Mouse (Mus musculus) lung, embryonic 16.5 days (tissue): Measurements from ENCODE around the gene Nab2. TPM values are rescaled to one million over a fixed set of nuclear protein-coding genes. Genes with fewer than 3 reads are reported as not detected.
"Not testable (repeated sequence)": the region's sequence is repeated elsewhere in the genome, so short reads cannot be mapped to it uniquely, and the experiment has no call there.

Experiments
- ATAC-seq: fragments of 200-750 bp; cut with Nextera tagmentation; 2 replicates; pipeline ENCODE4 v1.8.0; 2017; ENCODE audit warnings: low read depth, mild to moderate bottlenecking, moderate library complexity
- H3K27ac ChIP-seq: fragments of 300-500 bp; sonication (generic); 2 replicates; pipeline ENCODE4 v1.5.1; 2014; ENCODE audit warnings: mild to moderate bottlenecking, control low read depth, low read length
- H3K27me3 ChIP-seq: fragments of 300-500 bp; sonication (generic); 2 replicates; pipeline ENCODE4 v1.6.1; 2014; ENCODE audit warnings: low read depth, low read length, mixed read lengths; ENCODE audit not compliant: control insufficient read depth, insufficient read depth
- H3K36me3 ChIP-seq: fragments of 300-500 bp; sonication (generic); 2 replicates; pipeline ENCODE4 v1.6.1; 2014; ENCODE audit warnings: low read length; ENCODE audit not compliant: control insufficient read depth, insufficient read depth
- H3K4me1 ChIP-seq: fragments of 300-500 bp; sonication (generic); replicated peaks from 2 replicates; pipeline ENCODE4 v1.6.1; 2014; ENCODE audit warnings: low read length, mixed read lengths; ENCODE audit not compliant: control insufficient read depth, insufficient read depth
- H3K4me2 ChIP-seq: fragments of 300-500 bp; sonication (generic); 2 replicates; pipeline ENCODE4 v1.6.1; 2014; ENCODE audit warnings: low read depth, low read length, control low read depth
- H3K4me3 ChIP-seq: fragments of 300-500 bp; sonication (generic); 2 replicates; pipeline ENCODE4 v1.5.1; 2014; ENCODE audit warnings: mild to moderate bottlenecking, low read length, control low read depth
- H3K9ac ChIP-seq: fragments of 300-500 bp; sonication (generic); 2 replicates; pipeline ENCODE4 v1.6.1; 2014; ENCODE audit warnings: low read length, control low read depth
- H3K9me3 ChIP-seq: fragments of 300-500 bp; sonication (generic); 2 replicates; pipeline ENCODE4 v1.6.1; 2016; ENCODE audit warnings: low read length; ENCODE audit not compliant: control insufficient read depth
- WGBS: fragments of 180-500 bp; shearing (Covaris S2); extraction: QIAGEN DNeasy Blood & Tissue Kit; methylation state at CpG from one replicate; pipeline ENCODE4 v1.1.7; 2014; 5-methylcytosine and 5-hydroxymethylcytosine counted together
- polyA plus RNA-seq: library from polyadenylated mRNA; unstranded; fragments of >200 nt; fragmentation: Nextera tagmentation; extraction: Ambion mirVana; gene quantifications from 2 replicates; pipeline ENCODE4 v1.2.1, GENCODE M21; 2015

The Nab2 gene
- polyA plus RNA-seq, 1 experiment from 2014 or later: 16.2 TPM

GRCm38 (mm10) chr10:127658076-127658475, 10.3 kb downstream of the Nab2 start:
- peaks cover 36% of the 10 kb centered on the region for H3K36me3 ChIP-seq

GRCm38 (mm10) chr10:127657617-127658016, 10.8 kb downstream of the Nab2 start:
- not testable (repeated sequence) for H3K4me3 ChIP-seq, H3K9ac ChIP-seq, ATAC-seq, H3K4me2 ChIP-seq, H3K27ac ChIP-seq, H3K9me3 ChIP-seq, H3K27me3 ChIP-seq
- whole genome bisulfite sequencing: 64% methylated on average over 6 of the region's 6 CpGs
- Histone ChIP-seq H3K36me3 (peaks cover 34% of the 10 kb centered on the region), H3K4me1 (peaks cover 29% of the 10 kb centered on the region)

More at GRCm38 (mm10) chr10:127658076-127658475, 10.3 kb downstream of the Nab2 start:
- Histone ChIP-seq H3K4me2 (no peak overlapping the region), H3K9me3 (no peaks in the 10 kb centered on the region), H3K27me3 (no peaks in the 10 kb centered on the region), H3K27ac (no peak overlapping the region), H3K4me1 (peaks cover 30% of the 10 kb centered on the region), H3K4me3 (no peak overlapping the region), H3K9ac (no peak overlapping the region)
- WGBS: 22% methylated on average over 6 of the region's 6 CpGs
- no peak for ATAC-seq

- H3K36me3 ChIP-seq: peaks cover 27% of the 10 kb centered on the region
- H3K4me1 ChIP-seq: peaks cover 8% of the 10 kb centered on the region; the same call in 1 of the 2 replicates
- no peak overlapping the region for H3K4me3 ChIP-seq
- no peak for ATAC-seq
- H3K9me3 ChIP-seq: no peaks in the 10 kb centered on the region
- H3K27me3 ChIP-seq: no peaks in the 10 kb centered on the region
- H3K27ac ChIP-seq: no peak overlapping the region
- H3K9ac ChIP-seq: no peak overlapping the region
- H3K4me2 ChIP-seq: no peak overlapping the region
- 72% methylated on average over 16 of the region's 16 CpGs for WGBS
Measured at GRCm38 (mm10) chr10:127654970-127655579, 13.3 kb downstream of the Nab2 start.

GRCm38 (mm10) chr10:127652906-127653638, 15.3 kb downstream of the Nab2 start:
- no peaks in the 10 kb centered on the region for H3K27me3 ChIP-seq

GRCm38 (mm10) chr10:127645791-127646190, 22.6 kb downstream of the Nab2 start:
- H3K36me3 ChIP-seq: peaks cover 3% of the 10 kb centered on the region; the same call in 1 of the 2 replicates
- H3K4me3 ChIP-seq: no peak overlapping the region
- H3K27ac ChIP-seq: no peak overlapping the region
- no peak for ATAC-seq
- 50% methylated on average over 2 of the region's 2 CpGs for WGBS
- peaks cover 17% of the 10 kb centered on the region for H3K4me1 ChIP-seq
- H3K9me3 ChIP-seq: no peaks in the 10 kb centered on the region
- no peaks in the 10 kb centered on the region for H3K27me3 ChIP-seq
- H3K9ac ChIP-seq: no peak overlapping the region
- no peak overlapping the region for H3K4me2 ChIP-seq

More at GRCm38 (mm10) chr10:127652906-127653638, 15.3 kb downstream of the Nab2 start:
- Histone ChIP-seq H3K36me3 (peaks cover 24% of the 10 kb centered on the region), H3K27ac (peak overlapping the region; percentile 39), H3K9me3 (no peaks in the 10 kb centered on the region), H3K9ac (peak overlapping the region; percentile 49), H3K4me3 (no peak overlapping the region; the same call in 1 of the 2 replicates), H3K4me2 (peak overlapping the region; percentile 28), H3K4me1 (peaks cover 8% of the 10 kb centered on the region; the same call in 1 of the 2 replicates)
- 36% methylated on average over 21 of the region's 21 CpGs for WGBS
- ATAC-seq: peak; percentile 73

- no peaks in the 10 kb centered on the region for H3K9me3 ChIP-seq
- peak overlapping the region; percentile 63 for H3K4me3 ChIP-seq
- H3K36me3 ChIP-seq: no peaks in the 10 kb centered on the region
- peak overlapping the region; percentile 96 for H3K27ac ChIP-seq
- H3K9ac ChIP-seq: peak overlapping the region; percentile 84
- no peaks in the 10 kb centered on the region for H3K27me3 ChIP-seq
- peaks cover 17% of the 10 kb centered on the region for H3K4me1 ChIP-seq
- H3K4me2 ChIP-seq: peak overlapping the region; percentile 63
- ATAC-seq: peak; percentile 76
- under 1% methylated on average over 25 of the region's 25 CpGs for WGBS
Measured at GRCm38 (mm10) chr10:127643553-127644238, 24.7 kb downstream of the Nab2 start.

GRCm38 (mm10) chr10:127642772-127643552, 25.4 kb downstream of the Nab2 start, which contains the start of gene Stat6:
Gene Stat6, plus strand, starts transcription at chr10:127642986.
- H3K9ac ChIP-seq: peak within 1 kb of the TSS; percentile 84
- WGBS: 2% methylated on average over 37 of the region's 37 CpGs
- peak within 1 kb of the TSS; percentile 63 for H3K4me2 ChIP-seq
- H3K9me3 ChIP-seq: no peaks in the 10 kb centered on the region
- ATAC-seq: peak; percentile 73
- H3K4me3 ChIP-seq: peak within 1 kb of the TSS; percentile 63
- H3K27me3 ChIP-seq: no peaks in the 10 kb centered on the region
- no peaks in the 10 kb centered on the region for H3K36me3 ChIP-seq
- peak within 1 kb of the TSS; percentile 96 for H3K27ac ChIP-seq
- peaks cover 17% of the 10 kb centered on the region for H3K4me1 ChIP-seq

GRCm38 (mm10) chr10:127641861-127642771, 26.3 kb downstream of the Nab2 start:
- 5% methylated on average over 19 of the region's 19 CpGs for WGBS
- H3K4me1 ChIP-seq: peaks cover 17% of the 10 kb centered on the region
- peak; percentile 71 for ATAC-seq
- H3K27ac ChIP-seq: peak overlapping the region; percentile 96
- H3K4me3 ChIP-seq: peak overlapping the region; percentile 63
- H3K36me3 ChIP-seq: no peaks in the 10 kb centered on the region
- H3K9ac ChIP-seq: peak overlapping the region; percentile 84
- H3K27me3 ChIP-seq: no peaks in the 10 kb centered on the region
- no peaks in the 10 kb centered on the region for H3K9me3 ChIP-seq
- peak overlapping the region; percentile 63 for H3K4me2 ChIP-seq
